Mouse (Mus musculus) cerebral cortex, adult 2 months (tissue): ENCODE measurements around the gene Olfr1115.

Experiments
- WGBS: fragments of 180-500 bp; shearing (Covaris S2); methylation state at CpG from one replicate; pipeline ENCODE4 v1.1.7; 2018; 5-methylcytosine and 5-hydroxymethylcytosine counted together

Olfr1115 gene

GRCm38 (mm10) chr2:87247713-87248112 is at the start of gene Olfr1115:
Gene Olfr1115 (plus strand): TSS chr2:87248013.
- WGBS = 92% methylated on average over 2 of the region's 2 CpGs

GRCm38 (mm10) chr2:87208670-87209069 is 39.1 kb upstream of the Olfr1115 start, which contains the start of gene Olfr1113:
Gene Olfr1113 (plus strand): TSS chr2:87208970.
- WGBS = 86% methylated on average over 2 of the region's 2 CpGs

- WGBS = 76% methylated on average over 1 of the region's 1 CpGs
Observed at GRCm38 (mm10) chr2:87267234-87267633, 19.4 kb downstream of the Olfr1115 start, which contains the start of gene Olfr1116. Gene Olfr1116 (plus strand): TSS chr2:87267534.
